Mouse (Mus musculus) heart, postnatal 0 days (tissue): ENCODE results near the gene Zfp473.

Experiments used
- CTCF ChIP-seq: IDR thresholded peaks from 2 replicates; pipeline ENCODE4 v1.5.1; 2016; ENCODE audit warnings: antibody characterized with exemption, control low read depth, low read depth
- EP300 ChIP-seq: IDR thresholded peaks from 2 replicates; pipeline ENCODE4 v1.6.1; 2016; ENCODE audit warnings: antibody characterized with exemption, low read depth

GRCm38 (mm10) chr7:44776849-44777498 is 26.1 kb upstream of the Zfp473 start:
- TF ChIP-seq CTCF (no peak), EP300 (no peak)
